Mouse (Mus musculus): ENCODE results near the gene Olfr987. TPM values are rescaled to one million over a fixed set of nuclear protein-coding genes. Genes with fewer than 3 reads are reported as not detected.

The Olfr987 gene
- polyA plus RNA-seq, 1 experiment from 2014 or later: not detected

Other genes starting within 250 kb of the Olfr987 start
- gene Aplnr, start 203.1 kb downstream of the Olfr987 start, polyA plus RNA-seq (2015; fragmentation: Nextera tagmentation; extraction: Ambion mirVana): 23.9 and 33.7 TPM in 2 replicates
- gene Lrrc55, start 142.1 kb downstream of the Olfr987 start, polyA plus RNA-seq (2015; fragmentation: Nextera tagmentation; extraction: Ambion mirVana): 12.7 and 13.2 TPM in 2 replicates
- gene Olfr988, start 23.9 kb upstream of the Olfr987 start, polyA plus RNA-seq (2015; fragmentation: Nextera tagmentation; extraction: Ambion mirVana): not detected in 2 replicates
- not detected in 2 replicates for gene Olfr992, start 70.2 kb upstream of the Olfr987 start, polyA plus RNA-seq (2015; fragmentation: Nextera tagmentation; extraction: Ambion mirVana)
- gene Olfr993, start 75.6 kb upstream of the Olfr987 start, polyA plus RNA-seq (2015; fragmentation: Nextera tagmentation; extraction: Ambion mirVana): not detected in 2 replicates
- not detected in 2 replicates for gene Olfr994, start 97.1 kb upstream of the Olfr987 start, polyA plus RNA-seq (2015; fragmentation: Nextera tagmentation; extraction: Ambion mirVana)
- not detected in 2 replicates for gene Olfr995, start 104.3 kb upstream of the Olfr987 start, polyA plus RNA-seq (2015; fragmentation: Nextera tagmentation; extraction: Ambion mirVana)
- 0.09 and 0.28 TPM in 2 replicates for gene 4833423E24Rik, start 179.7 kb upstream of the Olfr987 start, polyA plus RNA-seq (2015; fragmentation: Nextera tagmentation; extraction: Ambion mirVana)
- gene Olfr996, start 239.9 kb upstream of the Olfr987 start, polyA plus RNA-seq (2015; fragmentation: Nextera tagmentation; extraction: Ambion mirVana): not detected in 2 replicates
- gene Olfr998, start 249.6 kb upstream of the Olfr987 start, polyA plus RNA-seq (2015; fragmentation: Nextera tagmentation; extraction: Ambion mirVana): not detected in 2 replicates